Mouse (Mus musculus) Muller cell, postnatal 12 days (primary cell): ENCODE measurements around the gene Igf1r.

ENCODE experiments used
- DNase-seq: peaks from one replicate; pipeline ENCODE4 v3.0.0-alpha.2; 2015; ENCODE audit errors: inconsistent ontology term

Gene Igf1r

GRCm38 (mm10) chr7:68117981-68118380 is 165.4 kb downstream of the Igf1r start:
- peak; percentile 80 for DNase-seq

- DNase-seq = no peak
Observed at GRCm38 (mm10) chr7:68119605-68120004, 167.0 kb downstream of the Igf1r start.

- DNase-seq = no peak
Observed at GRCm38 (mm10) chr7:68122418-68122817, 169.8 kb downstream of the Igf1r start.

- no peak for DNase-seq
Observed at GRCm38 (mm10) chr7:68125347-68125746, 172.7 kb downstream of the Igf1r start.

GRCm38 (mm10) chr7:68127799-68128261 is 175.2 kb downstream of the Igf1r start:
- DNase-seq = no peak

GRCm38 (mm10) chr7:68128271-68128674 is 175.6 kb downstream of the Igf1r start:
- DNase-seq = no peak

- peak; percentile 96 for DNase-seq
Observed at GRCm38 (mm10) chr7:68129077-68129511, 176.5 kb downstream of the Igf1r start.

- DNase-seq = peak; percentile 75
Observed at GRCm38 (mm10) chr7:68129546-68130253, 177.1 kb downstream of the Igf1r start.

GRCm38 (mm10) chr7:68130950-68131580 is 178.4 kb downstream of the Igf1r start:
- peak; percentile 74 for DNase-seq

- no peak for DNase-seq
Observed at GRCm38 (mm10) chr7:68133679-68134078, 181.1 kb downstream of the Igf1r start.

GRCm38 (mm10) chr7:68134948-68135347 is 182.3 kb downstream of the Igf1r start:
- no peak for DNase-seq

GRCm38 (mm10) chr7:68136056-68136455 is 183.4 kb downstream of the Igf1r start:
- no peak for DNase-seq

GRCm38 (mm10) chr7:68139384-68139783 is 186.8 kb downstream of the Igf1r start:
- no peak for DNase-seq

- peak; percentile 57 for DNase-seq
Observed at GRCm38 (mm10) chr7:68140041-68140807, 187.6 kb downstream of the Igf1r start.

GRCm38 (mm10) chr7:68144266-68144665 is 191.6 kb downstream of the Igf1r start:
- no peak for DNase-seq

- peak; percentile 94 for DNase-seq
Observed at GRCm38 (mm10) chr7:68148297-68149048, 195.8 kb downstream of the Igf1r start.

GRCm38 (mm10) chr7:68151892-68152291 is 199.3 kb downstream of the Igf1r start:
- no peak for DNase-seq

- DNase-seq = no peak
Observed at GRCm38 (mm10) chr7:68152458-68152857, 199.8 kb downstream of the Igf1r start.

GRCm38 (mm10) chr7:68153269-68153668 is 200.6 kb downstream of the Igf1r start:
- no peak for DNase-seq

GRCm38 (mm10) chr7:68154588-68154987 is 202.0 kb downstream of the Igf1r start:
- no peak for DNase-seq

- no peak for DNase-seq
Observed at GRCm38 (mm10) chr7:68160094-68160791, 207.6 kb downstream of the Igf1r start.
